Mouse (Mus musculus) heart, adult 2 months (tissue): ENCODE measurements around the gene Dcp1a. TPM values are rescaled to one million over a fixed set of nuclear protein-coding genes. Genes with fewer than 3 reads are reported as not detected.

Experiments used
- DNase-seq, 2 experiments: peaks; one replicate each; pipeline ENCODE4 v3.0.0; 2021
- H3K27ac ChIP-seq: fragments of 200-600 bp; 2 replicates; pipeline ENCODE4 v1.8.1; 2022
- H3K27me3 ChIP-seq: fragments of 200-500 bp; 2 replicates; pipeline ENCODE4 v1.6.1; 2012; ENCODE audit warnings: mild to moderate bottlenecking, low read length, inconsistent platforms, mixed read lengths; ENCODE audit not compliant: control insufficient read depth, insufficient read depth
- H3K36me3 ChIP-seq: fragments of 200-500 bp; 2 replicates; pipeline ENCODE4 v1.6.1; 2012; ENCODE audit warnings: low read length, inconsistent platforms; ENCODE audit not compliant: control insufficient read depth, insufficient read depth
- H3K4me1 ChIP-seq: fragments of 200-500 bp; 2 replicates; pipeline ENCODE4 v1.6.1; 2011; ENCODE audit warnings: low read length; ENCODE audit not compliant: control insufficient read depth, insufficient read depth
- H3K4me3 ChIP-seq: fragments of 200-600 bp; 2 replicates; pipeline ENCODE4 v1.8.1; 2022
- H3K79me2 ChIP-seq: fragments of 200-500 bp; replicated peaks from 2 replicates; pipeline ENCODE4 v1.6.1; 2012; ENCODE audit warnings: mild to moderate bottlenecking, inconsistent platforms, low read length, moderate library complexity, mixed read lengths; ENCODE audit not compliant: control insufficient read depth, insufficient read depth
- H3K9ac ChIP-seq: fragments of 200-500 bp; 2 replicates; pipeline ENCODE4 v1.6.1; 2012; ENCODE audit warnings: low read depth, mild to moderate bottlenecking, control low read depth, inconsistent platforms, low read length, mixed read lengths
- CTCF ChIP-seq: fragments of 200-600 bp; IDR thresholded peaks from 2 replicates; pipeline ENCODE4 v1.8.1; 2022; ENCODE audit warnings: antibody characterized with exemption, mild to moderate bottlenecking, moderate library complexity
- EP300 ChIP-seq: fragments of 200-500 bp; IDR thresholded peaks from 2 replicates; pipeline ENCODE4 v1.6.1; 2011; ENCODE audit warnings: low read depth, low read length, control low read depth; ENCODE audit not compliant: insufficient read depth
- POLR2A ChIP-seq: fragments of 200-500 bp; IDR thresholded peaks from 2 replicates; pipeline ENCODE4 v1.6.1; 2011; ENCODE audit warnings: mild to moderate bottlenecking, low read depth, low read length, control low read depth; ENCODE audit not compliant: insufficient read depth
- WGBS: fragments of 180-500 bp; shearing (Covaris S2); methylation state at CpG from one replicate; pipeline ENCODE4 v1.1.7; 2018; 5-methylcytosine and 5-hydroxymethylcytosine counted together
- intact Hi-C: fragments of 180-260 bp; cut with DNase I; formaldehyde crosslinking; loops from one replicate; pipeline ENCODE4 v1.15.1; 2025
- polyA plus RNA-seq: library from polyadenylated mRNA; depleted of rRNA; stranded (reverse); fragments of >200 nt; gene quantifications from 2 replicates; pipeline ENCODE4 v1.2.3, GENCODE M21; 2012
- total RNA-seq, 2 experiments: library from RNA; stranded (reverse); gene quantifications; 2 replicates each; pipeline ENCODE4 v1.2.3; 2021

Dcp1a gene
- total and polyA plus RNA-seq, 3 experiments, result 9.8 to 15.4 (median 10.8) TPM

DNA sequence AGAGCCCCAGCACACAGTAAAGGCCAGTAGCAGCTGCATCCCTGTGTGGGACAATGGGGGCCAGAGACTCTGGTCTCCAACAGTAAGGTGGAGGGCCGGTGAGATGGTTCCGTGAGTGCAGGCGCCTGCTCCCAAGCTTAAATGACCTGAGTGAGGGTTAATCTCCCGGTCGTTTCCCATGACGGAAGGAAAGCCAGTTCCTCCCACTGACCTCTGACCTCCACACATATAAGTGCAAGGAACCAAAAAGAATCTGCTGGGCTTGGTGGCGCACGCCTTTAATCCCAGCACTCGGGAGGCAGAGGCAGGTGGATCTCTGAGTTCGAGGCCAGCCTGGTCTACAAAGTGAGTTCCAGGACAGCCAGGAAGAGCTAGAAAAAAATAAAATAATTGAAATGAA is 49.1 kb downstream of the Dcp1a start:
- Histone ChIP-seq H3K4me3 (no peak overlapping the region), H3K9ac (no peak overlapping the region), H3K27ac (no peak overlapping the region), H3K79me2 (no peaks in the 10 kb centered on the region), H3K36me3 (no peaks in the 10 kb centered on the region), H3K4me1 (no peaks in the 10 kb centered on the region), H3K27me3 (no peaks in the 10 kb centered on the region)
- intact Hi-C loops, result loop anchor here (10.0 kb wide), 1 partner anchor 46 kb away; no protein-coding TSS in a partner anchor
- 78% methylated on average over 10 of the region's 10 CpGs for WGBS
- DNase-seq, result no peak
- TF ChIP-seq CTCF (no peak), POLR2A (no peak), EP300 (no peak)

DNA sequence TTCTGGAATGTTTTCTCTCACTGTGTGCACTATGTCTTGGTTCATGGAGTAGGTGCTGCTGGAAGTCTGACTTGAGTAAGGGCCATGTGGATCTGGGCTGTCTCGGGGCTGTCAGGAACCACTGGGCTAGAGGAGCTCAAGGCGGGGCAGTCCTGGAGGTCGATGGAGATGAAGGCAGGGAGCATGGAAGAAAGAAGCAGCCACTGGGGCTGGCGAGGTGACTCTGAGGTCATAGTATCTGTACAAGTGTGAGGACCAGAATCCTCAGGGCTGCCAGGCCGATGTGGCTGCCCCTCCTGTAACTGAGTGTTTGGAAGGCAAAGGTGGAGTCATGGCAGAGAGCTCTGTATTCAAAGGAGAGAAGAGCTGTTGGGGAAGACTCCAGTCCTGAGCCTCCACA is 49.6 kb downstream of the Dcp1a start:
- WGBS, result 73% methylated on average over 5 of the region's 5 CpGs

GRCm38 (mm10) chr14:30529454-30529853 is 50.1 kb downstream of the Dcp1a start:
- WGBS, result 94% methylated on average over 12 of the region's 12 CpGs
- intact Hi-C loops, result loop anchor here (10.0 kb wide), 1 partner anchor 45 kb away; no protein-coding TSS in a partner anchor

More for the DNA sequence above, 49.6 kb downstream of the Dcp1a start:
- H3K9ac ChIP-seq, result no peak overlapping the region
- H3K27ac ChIP-seq, result no peak overlapping the region
- TF ChIP-seq POLR2A (no peak), EP300 (no peak), CTCF (no peak)
- no peaks in the 10 kb centered on the region for H3K4me1 ChIP-seq
- H3K36me3 ChIP-seq, result no peaks in the 10 kb centered on the region
- DNase-seq, result no peak
- H3K4me3 ChIP-seq, result no peak overlapping the region
- no peaks in the 10 kb centered on the region for H3K79me2 ChIP-seq
- intact Hi-C loops, result loop anchor here (10.0 kb wide), 1 partner anchor 46 kb away; no protein-coding TSS in a partner anchor
- no peaks in the 10 kb centered on the region for H3K27me3 ChIP-seq

DNA sequence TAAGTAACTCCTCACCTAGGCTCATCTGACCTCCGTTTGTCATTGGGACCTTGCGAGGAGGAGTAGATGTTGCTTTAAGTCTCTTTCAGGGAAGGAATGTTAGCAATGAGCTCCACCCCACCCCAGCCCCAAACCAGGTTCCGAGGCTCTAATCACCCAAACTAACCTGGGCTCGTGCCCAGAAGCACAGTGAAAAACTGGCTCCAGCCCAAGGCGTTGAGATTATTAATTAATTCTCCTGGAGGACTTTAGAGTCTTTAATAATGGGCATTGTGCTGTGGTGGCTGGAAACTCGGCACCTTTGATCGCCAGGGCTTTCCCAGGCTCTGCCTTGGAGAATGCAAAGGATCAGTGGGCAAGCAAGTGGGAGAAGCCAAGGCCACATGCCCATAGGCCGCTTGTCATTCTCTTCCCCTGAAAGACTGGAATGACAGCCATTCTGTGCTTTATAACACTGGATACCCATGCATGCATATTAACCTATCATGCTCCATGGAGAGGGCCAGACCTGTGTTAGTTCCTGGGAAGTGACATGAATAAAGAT is 51.5 kb downstream of the Dcp1a start:
- TF ChIP-seq CTCF, result no peak
- TF ChIP-seq POLR2A, result no peak
- TF ChIP-seq EP300, result no peak
- H3K9ac ChIP-seq, result no peak overlapping the region
- no peak overlapping the region for H3K4me3 ChIP-seq
- no peak for DNase-seq
- no peak overlapping the region for H3K27ac ChIP-seq
- H3K4me1 ChIP-seq, result no peaks in the 10 kb centered on the region
- no peaks in the 10 kb centered on the region for H3K79me2 ChIP-seq
- H3K27me3 ChIP-seq, result no peaks in the 10 kb centered on the region
- intact Hi-C loops, result no loop called here
- H3K36me3 ChIP-seq, result no peaks in the 10 kb centered on the region
- 34% methylated on average over 8 of the region's 8 CpGs for WGBS

More at GRCm38 (mm10) chr14:30529454-30529853, 50.1 kb downstream of the Dcp1a start:
- H3K4me1 ChIP-seq, result no peaks in the 10 kb centered on the region
- TF ChIP-seq EP300 (no peak), POLR2A (no peak), CTCF (no peak)
- H3K36me3 ChIP-seq, result no peaks in the 10 kb centered on the region
- no peak for DNase-seq
- H3K27ac ChIP-seq, result no peak overlapping the region
- no peaks in the 10 kb centered on the region for H3K79me2 ChIP-seq
- H3K9ac ChIP-seq, result no peak overlapping the region
- H3K27me3 ChIP-seq, result no peaks in the 10 kb centered on the region
- no peak overlapping the region for H3K4me3 ChIP-seq

DNA sequence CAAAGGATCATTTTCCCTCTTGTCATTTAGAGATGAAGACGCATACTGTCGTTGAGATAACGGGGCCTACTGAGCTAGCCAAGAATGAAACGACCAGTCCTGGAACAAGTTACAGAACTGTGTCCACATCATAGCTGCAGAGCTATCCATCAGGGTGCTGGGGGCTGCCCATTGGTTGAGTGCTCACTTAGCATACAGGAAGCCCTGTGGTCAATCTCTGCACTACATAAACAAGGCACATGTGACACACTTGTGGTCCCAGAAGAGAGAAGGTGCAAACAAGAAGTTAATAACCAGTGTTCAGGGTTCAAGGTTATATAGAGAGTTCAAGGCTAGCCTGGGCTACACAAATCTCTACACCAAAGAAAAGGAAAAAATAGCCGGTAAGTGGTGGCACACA is 52.1 kb downstream of the Dcp1a start:
- intact Hi-C loops, result no loop called here
- H3K4me3 ChIP-seq, result no peak overlapping the region
- H3K27me3 ChIP-seq, result no peaks in the 10 kb centered on the region
- no peaks in the 10 kb centered on the region for H3K36me3 ChIP-seq
- no peak overlapping the region for H3K9ac ChIP-seq
- 74% methylated on average over 5 of the region's 5 CpGs for WGBS
- H3K27ac ChIP-seq, result no peak overlapping the region
- DNase-seq, result no peak
- H3K4me1 ChIP-seq, result no peaks in the 10 kb centered on the region
- H3K79me2 ChIP-seq, result no peaks in the 10 kb centered on the region
- TF ChIP-seq EP300, result no peak
- no peak for TF ChIP-seq POLR2A
- no peak for TF ChIP-seq CTCF

GRCm38 (mm10) chr14:30531896-30532295 is 52.6 kb downstream of the Dcp1a start:
- Histone ChIP-seq H3K36me3 (no peaks in the 10 kb centered on the region), H3K27ac (no peak overlapping the region), H3K4me3 (no peak overlapping the region), H3K27me3 (no peaks in the 10 kb centered on the region), H3K9ac (no peak overlapping the region), H3K79me2 (no peaks in the 10 kb centered on the region), H3K4me1 (no peaks in the 10 kb centered on the region)
- 94% methylated on average over 6 of the region's 6 CpGs for WGBS
- no peak for DNase-seq
- intact Hi-C loops, result no loop called here
- TF ChIP-seq EP300 (no peak), POLR2A (no peak), CTCF (no peak)
